Mouse (Mus musculus): ENCODE measurements at regions not wholly inside any gene's neighbourhood (a gene's known extent, or its start where the extent isn't known, plus 50 kb on each side); places are given as distances from the start of the nearest gene placed in this dataset.
A peak's percentile ranks its signal among the peaks of the same experiment; 100 is the strongest.

- Histone ChIP-seq H3K9ac (peak overlapping the region; percentile 57), H3K27ac (peak overlapping the region; percentile 99), H3K36me3 (no peaks in the 10 kb centered on the region), H3K4me1 (peaks cover 85% of the 10 kb centered on the region), H3K4me2 (peak overlapping the region; percentile 37), H3K27me3 (no peaks in the 10 kb centered on the region), H3K9me3 (no peaks in the 10 kb centered on the region), H3K4me3 (no peak overlapping the region)
- 14% methylated on average over 14 of the region's 14 CpGs for WGBS
- ATAC-seq (ENCODE audit: insufficient number of reproducible peaks, insufficient read depth, low FRiP score, low TSS enrichment, low read depth) = no peak
These were observed 69.3 kb upstream of the Irf2bp2 start for GRCm38 (mm10) chr8:126662797-126663784.

- ATAC-seq (ENCODE audit: insufficient number of reproducible peaks, insufficient read depth, low FRiP score, low TSS enrichment, low read depth) = no peak
- Histone ChIP-seq H3K9ac (no peak overlapping the region), H3K36me3 (no peaks in the 10 kb centered on the region), H3K27ac (peak overlapping the region; percentile 99), H3K4me2 (no peak overlapping the region), H3K27me3 (no peaks in the 10 kb centered on the region), H3K4me1 (peaks cover 75% of the 10 kb centered on the region), H3K4me3 (no peak overlapping the region), H3K9me3 (no peaks in the 10 kb centered on the region)
- WGBS = 43% methylated on average over 5 of the region's 5 CpGs
These were observed 68.4 kb upstream of the Irf2bp2 start for GRCm38 (mm10) chr8:126662151-126662550.

GRCm38 (mm10) chr8:126661511-126662142 is 67.8 kb upstream of the Irf2bp2 start:
- Histone ChIP-seq H3K9ac (no peak overlapping the region), H3K4me1 (peaks cover 70% of the 10 kb centered on the region), H3K4me2 (peak overlapping the region; percentile 50), H3K36me3 (no peaks in the 10 kb centered on the region), H3K4me3 (no peak overlapping the region), H3K9me3 (no peaks in the 10 kb centered on the region), H3K27ac (peak overlapping the region; percentile 99), H3K27me3 (no peaks in the 10 kb centered on the region)
- 45% methylated on average over 14 of the region's 14 CpGs for WGBS
- ATAC-seq (ENCODE audit: insufficient number of reproducible peaks, insufficient read depth, low FRiP score, low TSS enrichment, low read depth) = no peak

- H3K4me1 ChIP-seq = peaks cover 72% of the 10 kb centered on the region
- peak; percentile 52; the same call in 1 of the 2 replicates for ATAC-seq (ENCODE audit: insufficient number of reproducible peaks, insufficient read depth, low FRiP score, low TSS enrichment, low read depth)
- H3K4me3 ChIP-seq = 0 out of 2 replicates have a peak overlapping the region, but pooled peaks have one; percentile 7
- peak overlapping the region; percentile 99 for H3K27ac ChIP-seq
- H3K27me3 ChIP-seq = no peaks in the 10 kb centered on the region
- no peaks in the 10 kb centered on the region for H3K36me3 ChIP-seq
- H3K4me2 ChIP-seq = peak overlapping the region; percentile 50
- H3K9ac ChIP-seq = peak overlapping the region; percentile 51; the same call in 1 of the 2 replicates
- H3K9me3 ChIP-seq = no peaks in the 10 kb centered on the region
- WGBS = 11% methylated on average over 11 of the region's 12 CpGs
These were observed 67.0 kb upstream of the Irf2bp2 start for GRCm38 (mm10) chr8:126660658-126661316.

DNA sequence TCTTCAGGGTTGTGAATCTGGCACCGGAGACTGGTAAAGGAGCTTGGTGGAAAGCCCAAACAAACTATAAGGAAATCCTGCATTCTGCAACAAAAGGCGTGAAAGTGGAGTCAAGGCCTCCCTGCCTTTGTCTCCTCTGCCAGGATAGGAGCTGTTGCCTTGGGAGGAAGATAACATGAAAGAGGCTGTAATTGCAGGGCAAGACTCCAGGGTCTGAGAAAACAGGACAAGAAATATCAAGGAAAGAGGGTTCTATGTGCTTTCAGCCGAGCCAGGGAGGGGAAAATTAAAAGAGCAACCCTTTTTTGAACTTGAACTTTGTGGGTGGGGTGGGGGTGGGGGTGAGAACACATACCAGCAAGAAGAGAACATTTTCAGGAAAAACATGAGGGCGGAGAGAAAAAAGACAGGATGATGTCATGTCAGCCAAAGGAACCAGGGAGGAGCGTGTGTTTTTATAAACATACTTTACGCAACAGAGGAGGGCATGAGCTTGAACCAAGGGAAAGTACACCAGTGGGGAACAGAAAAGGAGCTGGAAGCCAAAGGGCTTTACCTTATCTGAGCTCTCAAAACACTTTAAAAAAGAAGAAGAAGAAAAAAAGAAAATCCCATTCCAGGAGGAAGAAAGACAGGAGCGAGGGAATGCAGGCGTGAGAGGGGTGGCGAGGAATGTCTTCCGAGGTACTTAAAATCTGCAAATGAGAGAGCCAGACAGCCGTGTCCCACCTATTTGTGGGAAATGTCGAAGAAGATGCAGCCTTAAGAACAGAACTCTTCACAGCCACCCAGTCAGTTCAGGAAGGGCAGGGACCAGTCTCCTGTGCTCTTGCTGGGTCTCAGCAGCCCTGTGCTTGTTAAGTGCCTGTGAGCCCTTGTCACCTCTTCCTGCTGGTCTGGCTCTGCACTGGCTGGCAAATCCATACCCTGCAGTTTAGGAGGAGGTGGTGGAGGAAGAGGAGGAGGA is 66.2 kb upstream of the Irf2bp2 start:
- Histone ChIP-seq H3K27ac (peak overlapping the region; percentile 99), H3K4me1 (peaks cover 72% of the 10 kb centered on the region), H3K4me2 (peak overlapping the region; percentile 50), H3K27me3 (no peaks in the 10 kb centered on the region), H3K9ac (peak overlapping the region; percentile 51), H3K4me3 (no peak overlapping the region), H3K36me3 (no peaks in the 10 kb centered on the region), H3K9me3 (no peaks in the 10 kb centered on the region)
- 36% methylated on average over 12 of the region's 12 CpGs for WGBS
- ATAC-seq (ENCODE audit: insufficient number of reproducible peaks, insufficient read depth, low FRiP score, low TSS enrichment, low read depth) = no peak

GRCm38 (mm10) chr8:126657546-126657945 is 63.8 kb upstream of the Irf2bp2 start:
- Histone ChIP-seq H3K27me3 (no peaks in the 10 kb centered on the region), H3K9ac (no peak overlapping the region), H3K27ac (no peak overlapping the region), H3K4me1 (peaks cover 65% of the 10 kb centered on the region), H3K4me3 (no peak overlapping the region), H3K36me3 (no peaks in the 10 kb centered on the region), H3K4me2 (no peak overlapping the region), H3K9me3 (no peaks in the 10 kb centered on the region)
- WGBS = 71% methylated on average over 6 of the region's 6 CpGs
- ATAC-seq (ENCODE audit: insufficient number of reproducible peaks, insufficient read depth, low FRiP score, low TSS enrichment, low read depth) = no peak

- Histone ChIP-seq H3K4me2 (no peak overlapping the region), H3K27ac (peak overlapping the region; percentile 80; the same call in 1 of the 2 replicates), H3K4me1 (peaks cover 57% of the 10 kb centered on the region), H3K9me3 (no peaks in the 10 kb centered on the region), H3K36me3 (no peaks in the 10 kb centered on the region), H3K4me3 (no peak overlapping the region), H3K27me3 (no peaks in the 10 kb centered on the region), H3K9ac (no peak overlapping the region)
- 84% methylated on average over 10 of the region's 10 CpGs for WGBS
- ATAC-seq (ENCODE audit: insufficient number of reproducible peaks, insufficient read depth, low FRiP score, low TSS enrichment, low read depth) = no peak
These were observed 62.9 kb upstream of the Irf2bp2 start for GRCm38 (mm10) chr8:126656554-126657260.

DNA sequence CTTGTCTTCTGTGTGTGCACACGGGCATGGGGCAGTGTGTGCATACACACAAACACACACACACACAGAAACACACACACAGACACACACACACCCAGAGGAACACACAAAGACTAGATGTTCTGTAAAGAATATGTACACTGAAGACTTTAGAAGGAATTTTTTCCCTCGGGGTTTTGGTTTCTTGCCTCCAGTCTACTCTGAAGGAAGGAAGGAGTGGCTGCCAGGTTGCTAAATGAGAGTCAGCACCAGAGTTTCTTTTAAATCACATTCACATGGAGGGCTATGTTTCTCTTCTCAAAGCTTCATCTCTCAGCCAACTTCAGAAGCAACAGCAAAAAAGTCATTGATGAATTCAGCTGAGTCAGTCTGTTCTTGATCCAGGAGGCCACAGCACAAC is 61.8 kb upstream of the Irf2bp2 start:
- Histone ChIP-seq H3K36me3 (no peaks in the 10 kb centered on the region), H3K27ac (peak overlapping the region; percentile 80), H3K27me3 (no peaks in the 10 kb centered on the region), H3K9me3 (no peaks in the 10 kb centered on the region), H3K4me2 (no peak overlapping the region), H3K4me1 (peaks cover 46% of the 10 kb centered on the region), H3K4me3 (no peak overlapping the region), H3K9ac (0 out of 2 replicates have a peak overlapping the region, but pooled peaks have one; percentile 11)
- WGBS = 18% methylated on average over 2 of the region's 2 CpGs
- no peak for ATAC-seq (ENCODE audit: insufficient number of reproducible peaks, insufficient read depth, low FRiP score, low TSS enrichment, low read depth)

- Histone ChIP-seq H3K27me3 (no peaks in the 10 kb centered on the region), H3K27ac (0 out of 2 replicates have a peak overlapping the region, but pooled peaks have one; percentile 80), H3K9me3 (no peaks in the 10 kb centered on the region), H3K36me3 (no peaks in the 10 kb centered on the region), H3K4me1 (peaks cover 33% of the 10 kb centered on the region), H3K4me3 (no peak overlapping the region), H3K4me2 (no peak overlapping the region), H3K9ac (no peak overlapping the region)
- no peak for ATAC-seq (ENCODE audit: insufficient number of reproducible peaks, insufficient read depth, low FRiP score, low TSS enrichment, low read depth)
- 79% methylated on average over 7 of the region's 7 CpGs for WGBS
These were observed 60.6 kb upstream of the Irf2bp2 start for GRCm38 (mm10) chr8:126654353-126654752.

DNA sequence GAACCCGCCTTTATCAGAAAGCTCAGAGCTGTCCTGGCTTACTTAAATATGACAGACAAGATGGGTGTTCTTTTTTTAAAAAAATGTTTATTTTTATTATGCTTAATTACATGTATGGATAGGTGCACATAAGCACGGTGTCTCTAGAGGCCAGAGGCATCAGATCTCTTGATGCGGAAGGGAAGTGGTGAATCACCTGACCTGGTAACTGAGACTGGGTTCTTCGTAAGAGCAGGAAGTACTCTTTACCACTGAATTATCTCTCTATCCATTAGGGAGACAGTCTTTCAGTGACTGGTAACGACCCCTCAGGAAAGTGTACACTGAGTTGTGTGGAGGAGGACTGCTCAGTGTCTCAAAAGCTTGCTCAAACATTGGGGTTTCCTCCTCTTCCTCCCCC is 58.4 kb upstream of the Irf2bp2 start:
- Histone ChIP-seq H3K4me3 (no peak overlapping the region), H3K27ac (no peak overlapping the region), H3K9ac (no peak overlapping the region), H3K27me3 (no peaks in the 10 kb centered on the region), H3K36me3 (no peaks in the 10 kb centered on the region), H3K9me3 (no peaks in the 10 kb centered on the region), H3K4me1 (peaks cover 39% of the 10 kb centered on the region), H3K4me2 (no peak overlapping the region)
- ATAC-seq (ENCODE audit: insufficient number of reproducible peaks, insufficient read depth, low FRiP score, low TSS enrichment, low read depth) = no peak
- WGBS = 86% methylated on average over 5 of the region's 5 CpGs

All from embryonic facial prominence, embryonic 13.5 days (tissue).